Mouse (Mus musculus) neutrophil, adult 5-6 weeks (primary cell): ENCODE data around the gene Lrch1. TPM values are rescaled to one million over a fixed set of nuclear protein-coding genes. Genes with fewer than 3 reads are reported as not detected.

Source experiments
- ATAC-seq: fragments of 151-379, 151-347 bp; 2 replicates; pipeline ENCODE4 v1.8.0; 2017; ENCODE audit warnings: mild to moderate bottlenecking, moderate TSS enrichment; ENCODE audit not compliant: insufficient number of reproducible peaks, poor library complexity, low FRiP score, severe bottlenecking; ENCODE audit errors: extremely low read depth
- total RNA-seq: library from RNA; stranded (forward); fragments of 200-1000 nt; gene quantifications from 2 replicates; pipeline ENCODE4 v1.2.3, GENCODE M21; 2017

Lrch1 gene
- total RNA-seq, 1 experiment from 2014 or later, result 50.0 TPM

DNA sequence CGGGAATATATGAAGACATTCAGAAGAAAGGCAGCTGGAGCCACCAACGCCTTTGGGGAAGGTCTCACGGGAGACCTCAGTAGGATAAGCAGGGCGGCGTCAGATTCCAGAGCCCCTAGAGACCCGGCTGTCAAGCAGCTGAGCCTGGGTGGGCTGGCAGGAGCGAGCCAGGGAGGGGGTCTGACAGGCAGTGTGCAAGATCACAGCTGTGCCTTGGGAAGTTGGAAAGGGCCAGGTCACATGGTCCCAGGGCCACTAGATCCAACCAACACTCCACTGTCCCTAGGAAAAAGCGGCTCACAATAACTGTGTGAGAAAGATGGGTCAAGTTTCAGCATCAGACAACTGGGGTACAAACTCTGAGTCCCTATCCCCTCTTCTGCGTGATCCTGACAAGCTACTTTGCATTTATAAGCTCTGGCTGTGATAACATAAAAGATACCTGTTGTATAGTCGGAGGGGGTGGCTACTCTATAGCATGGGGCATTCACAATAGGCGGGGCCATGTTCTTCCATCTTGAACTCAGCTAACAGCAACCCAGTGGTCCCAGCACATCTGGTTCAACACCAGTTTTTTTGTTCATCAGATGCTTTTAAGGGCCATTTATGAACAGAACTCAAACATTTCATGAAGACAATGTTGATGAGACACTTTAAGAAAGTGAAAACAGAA is 20.6 kb downstream of the Lrch1 start:
- ATAC-seq, result no peak

DNA sequence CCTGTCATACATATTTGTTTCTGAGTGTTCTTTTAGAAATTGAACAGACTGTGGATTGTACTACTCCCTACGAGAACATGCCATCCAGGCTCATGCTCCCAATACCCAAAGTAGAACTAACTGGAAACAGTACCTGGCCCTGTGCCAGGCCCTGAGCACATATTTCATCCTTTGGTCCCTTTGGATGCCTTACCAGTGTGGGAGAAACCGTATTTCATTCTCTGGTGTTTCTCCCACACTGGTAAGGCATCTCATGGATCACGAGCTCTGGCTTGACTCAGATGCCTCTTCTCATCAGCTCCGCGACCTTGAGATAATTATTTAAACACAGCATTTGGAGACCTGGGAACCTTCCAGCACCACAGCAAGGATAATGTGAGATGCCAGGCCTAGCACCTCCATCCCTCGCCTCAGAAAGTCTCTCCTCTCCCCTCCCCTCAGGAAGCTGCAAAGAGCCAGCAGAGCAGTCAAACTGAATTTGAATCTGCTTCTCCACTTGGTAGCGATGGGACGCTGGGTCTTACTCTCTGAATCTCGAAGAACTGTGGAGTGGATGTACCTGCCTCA is 21.6 kb downstream of the Lrch1 start:
- no peak for ATAC-seq

DNA sequence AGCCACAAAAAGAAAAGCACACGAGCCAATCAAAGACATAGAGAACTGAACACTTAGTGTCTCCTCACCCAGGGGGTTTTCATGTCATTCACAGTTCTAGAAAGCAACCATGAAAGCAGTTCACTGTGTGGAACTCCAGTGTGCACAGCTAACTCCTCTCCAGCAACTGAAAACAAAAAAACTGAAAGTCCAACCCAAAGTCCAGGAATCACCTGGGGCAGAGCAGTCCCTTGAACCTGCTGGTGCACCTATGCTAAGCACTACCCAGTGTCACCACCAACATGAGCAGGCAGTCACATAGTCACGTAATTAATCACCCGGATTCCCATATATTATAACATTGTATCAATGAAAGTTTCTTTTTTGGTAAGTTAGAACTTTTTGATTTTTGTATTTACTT is 23.2 kb downstream of the Lrch1 start:
- ATAC-seq, result no peak

DNA sequence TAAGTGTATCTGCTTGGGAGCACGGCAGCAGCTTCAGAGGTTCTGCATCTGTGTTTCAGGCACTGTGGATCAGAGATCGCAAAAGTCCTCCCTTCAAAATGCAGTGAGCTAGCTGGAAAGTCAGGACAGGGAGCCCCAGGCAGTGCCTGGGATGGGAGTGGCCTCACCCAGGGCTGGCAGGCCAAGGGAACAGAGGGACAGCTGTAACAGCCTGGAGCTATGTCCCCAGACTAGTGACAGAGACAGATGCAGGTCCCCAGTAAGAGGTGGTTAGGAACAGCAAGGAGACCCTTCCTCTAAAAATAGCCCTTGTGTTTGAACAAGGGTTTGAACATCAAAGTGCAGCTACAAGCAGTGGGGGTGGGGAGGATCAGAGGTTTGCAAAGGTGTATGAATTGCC is 23.6 kb downstream of the Lrch1 start:
- ATAC-seq, result no peak

DNA sequence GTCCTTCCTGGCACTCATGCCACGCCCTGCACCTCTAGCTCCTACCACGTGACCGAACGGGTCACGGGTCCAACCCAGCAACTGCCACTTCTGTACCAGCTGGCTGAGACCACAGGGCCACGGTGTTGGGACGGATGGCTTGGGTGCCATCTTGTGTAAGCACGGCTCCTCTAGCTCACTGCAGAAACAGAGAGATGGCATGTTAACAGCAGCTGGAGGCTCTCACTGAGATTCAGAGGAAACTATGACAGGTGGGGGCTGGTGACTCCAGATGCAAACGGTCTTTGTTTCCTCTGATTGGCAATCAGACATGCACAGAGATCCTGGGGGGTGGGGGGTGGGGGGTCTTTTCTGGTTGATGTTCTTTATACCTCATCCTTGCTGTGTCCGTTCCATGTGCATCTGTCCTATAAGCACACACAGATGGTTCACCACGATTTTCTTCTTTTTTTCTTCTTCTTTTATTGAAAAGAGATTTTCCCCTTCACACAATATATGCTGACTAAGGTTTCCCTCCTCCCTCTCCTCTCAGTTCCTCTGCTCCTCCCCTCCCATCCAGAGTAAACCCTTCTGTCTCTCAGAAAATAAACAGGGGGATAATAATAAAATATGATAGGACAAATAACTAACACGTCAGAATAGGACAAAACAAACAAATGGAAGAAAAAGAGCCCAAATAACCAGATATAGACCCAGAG is 25.5 kb downstream of the Lrch1 start:
- ATAC-seq, result peak; percentile 65; the same call in 1 of the 2 replicates

DNA sequence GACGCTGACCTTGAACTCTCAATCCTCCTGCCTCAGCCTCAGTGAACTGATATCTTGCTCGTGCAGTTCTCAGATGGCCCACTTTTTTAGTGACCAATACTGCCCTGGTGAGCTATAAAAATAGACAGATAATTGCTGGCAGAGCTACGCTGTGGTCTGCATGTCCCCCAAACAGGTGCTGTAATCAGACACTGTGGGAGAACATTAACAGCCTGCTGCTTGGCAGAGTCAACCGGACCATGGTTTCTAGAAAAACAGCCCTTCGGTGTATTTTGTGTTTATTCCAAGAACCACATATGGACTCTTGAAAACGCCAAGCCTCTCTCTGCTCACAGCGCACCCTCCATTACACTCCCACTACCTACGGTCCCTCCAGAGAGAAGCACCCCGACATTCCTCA is 26.2 kb downstream of the Lrch1 start:
- no peak for ATAC-seq

DNA sequence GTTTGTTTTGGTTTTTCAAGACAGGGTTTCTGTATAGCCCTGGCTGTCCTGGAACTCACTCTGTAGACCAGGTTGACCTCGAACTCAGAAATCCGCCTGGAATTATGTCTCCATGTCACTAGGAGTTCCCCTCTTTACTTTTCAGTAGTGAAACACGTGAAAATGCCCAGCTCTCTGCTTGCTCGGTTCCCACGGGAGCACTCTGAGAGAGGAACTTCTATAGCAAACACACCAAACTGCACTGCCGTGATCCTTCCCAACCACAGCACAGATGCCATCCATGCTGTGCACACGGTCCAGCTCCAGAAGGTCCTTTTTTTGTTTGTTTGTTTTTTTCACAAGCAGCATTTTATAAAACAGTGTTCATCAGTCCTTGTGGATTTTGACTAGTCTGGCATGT is 28.5 kb downstream of the Lrch1 start:
- no peak for ATAC-seq

DNA sequence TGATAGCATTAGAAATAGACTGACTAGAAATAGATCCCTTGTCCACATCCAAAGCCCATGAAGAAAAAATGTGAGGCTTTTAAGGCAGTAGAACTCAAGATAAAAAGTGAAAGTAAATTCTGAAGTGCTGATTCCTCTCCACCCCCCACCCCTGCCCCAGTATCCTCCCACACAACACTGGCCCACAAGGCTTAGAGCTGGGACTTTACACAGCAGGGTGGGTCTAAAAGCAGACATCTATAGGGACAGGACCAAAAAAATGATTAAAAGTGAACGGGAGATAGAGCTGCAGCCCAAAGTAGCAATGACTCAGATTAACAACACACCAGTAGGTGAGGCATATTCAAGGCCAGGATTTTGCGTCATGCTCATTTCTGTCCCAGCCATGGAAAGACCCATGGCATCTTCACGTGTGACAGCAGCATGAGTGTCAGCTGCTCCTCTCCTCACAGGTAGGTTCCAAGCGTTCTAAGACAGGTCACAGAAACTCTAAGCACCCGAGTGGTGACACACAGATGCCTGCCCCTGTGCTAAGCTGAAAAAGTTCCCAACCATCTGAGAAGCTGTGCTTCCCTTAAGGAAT is 29.1 kb downstream of the Lrch1 start:
- peak; percentile 27; the same call in 1 of the 2 replicates for ATAC-seq

DNA sequence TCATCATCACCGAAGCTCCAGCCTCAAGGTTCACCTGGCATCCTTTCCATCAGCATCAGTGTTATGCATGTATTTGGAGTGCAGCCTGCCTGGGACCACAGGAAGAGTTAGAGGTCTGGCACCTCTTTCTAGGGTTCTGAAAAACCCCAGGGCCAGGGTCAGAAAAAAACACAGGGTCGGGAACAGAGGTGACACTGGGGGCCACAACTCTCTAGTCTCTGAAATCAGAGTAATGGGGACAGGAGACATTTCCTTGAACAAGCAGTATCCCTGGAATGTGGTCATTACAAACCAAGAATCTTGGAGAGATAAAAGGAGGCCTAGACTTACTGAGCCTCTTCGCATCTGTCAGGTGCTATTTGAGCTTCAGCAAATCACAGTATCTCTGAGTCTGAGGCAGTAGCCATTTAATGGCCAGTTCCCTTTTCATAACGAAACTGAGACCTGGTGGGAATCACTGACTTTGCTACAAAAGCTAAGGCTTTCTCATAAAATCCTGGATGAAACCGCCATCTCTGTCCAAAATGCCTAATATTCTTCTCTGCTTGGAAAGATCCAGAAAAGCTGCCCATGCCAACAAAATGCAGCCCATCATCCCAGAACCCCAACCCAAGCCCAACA is 30.1 kb downstream of the Lrch1 start:
- ATAC-seq, result no peak

DNA sequence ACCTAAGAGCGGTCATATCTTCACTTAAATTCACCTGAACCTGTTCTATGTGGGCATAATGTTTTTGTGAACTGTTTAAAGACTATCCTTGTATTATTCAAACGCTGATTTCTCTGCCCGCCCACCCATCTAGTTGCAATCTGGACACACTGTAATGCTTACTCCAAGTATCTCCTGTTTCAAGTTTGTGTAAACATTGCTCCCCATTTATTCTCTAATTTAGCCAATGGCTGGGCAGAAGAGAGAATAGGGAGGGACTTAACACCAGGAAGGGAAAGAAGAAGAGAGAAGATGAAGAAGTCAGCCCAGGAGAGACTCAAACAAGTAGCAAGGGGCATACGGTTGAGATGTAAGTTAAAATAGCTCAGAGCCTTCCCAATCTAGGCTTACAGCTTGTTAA is 31.0 kb downstream of the Lrch1 start:
- ATAC-seq, result no peak

DNA sequence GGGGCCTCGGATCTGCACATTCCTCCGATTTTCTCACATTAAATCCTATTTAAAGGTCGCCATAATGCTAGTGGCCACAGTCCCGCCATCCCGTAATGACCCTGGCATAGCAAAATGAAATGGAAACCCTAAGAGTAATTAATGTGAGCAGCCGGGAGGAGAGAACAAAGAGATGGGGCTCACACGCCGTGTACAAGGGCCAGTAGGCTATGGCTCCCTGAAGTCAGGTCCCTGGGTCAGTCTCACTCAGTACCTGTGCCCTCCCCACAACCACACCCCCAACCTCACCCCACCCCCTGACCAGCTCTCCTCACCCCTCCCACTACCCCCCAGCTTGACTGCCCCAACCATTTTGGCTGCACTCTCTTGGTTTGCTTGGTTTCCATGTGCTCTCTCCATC is 31.6 kb downstream of the Lrch1 start:
- ATAC-seq, result no peak

DNA sequence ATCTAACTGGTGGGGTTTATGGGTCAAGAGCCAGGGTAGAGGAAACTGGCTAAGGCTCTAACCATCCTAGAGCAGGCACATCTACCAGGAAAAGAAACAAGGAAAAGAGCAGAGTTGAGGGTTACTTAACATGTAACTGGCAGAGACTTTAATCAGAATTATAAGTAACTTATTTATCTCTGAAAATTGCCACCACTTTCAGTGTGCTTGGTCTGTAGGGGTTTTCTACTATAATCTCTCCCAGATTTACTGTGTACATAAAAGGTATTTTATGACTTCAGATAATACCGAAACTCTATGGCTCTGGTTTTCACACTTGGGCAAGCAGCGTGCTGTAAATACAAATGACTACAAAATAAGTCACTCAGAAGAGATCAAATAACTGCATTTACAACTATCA is 32.0 kb downstream of the Lrch1 start:
- ATAC-seq, result no peak

DNA sequence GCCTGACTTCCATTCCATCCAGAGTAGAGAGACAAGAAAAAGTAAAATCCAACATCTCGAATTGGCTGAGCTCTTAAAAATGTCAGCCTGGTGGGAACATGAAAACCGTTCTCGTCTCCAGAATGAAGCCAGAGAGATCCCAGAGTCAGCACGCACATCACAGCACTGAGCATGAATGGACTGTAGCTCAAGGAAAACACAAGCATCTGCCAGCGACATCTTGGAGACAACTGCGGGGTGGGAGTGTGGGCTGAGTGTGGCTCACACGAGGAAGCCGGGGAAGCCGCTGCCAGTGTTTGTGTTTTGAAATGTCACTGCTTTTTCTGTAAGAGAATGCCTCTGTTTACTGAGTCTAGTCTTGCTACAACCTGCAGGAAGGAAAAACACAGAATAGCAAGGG is 32.7 kb downstream of the Lrch1 start:
- no peak for ATAC-seq

DNA sequence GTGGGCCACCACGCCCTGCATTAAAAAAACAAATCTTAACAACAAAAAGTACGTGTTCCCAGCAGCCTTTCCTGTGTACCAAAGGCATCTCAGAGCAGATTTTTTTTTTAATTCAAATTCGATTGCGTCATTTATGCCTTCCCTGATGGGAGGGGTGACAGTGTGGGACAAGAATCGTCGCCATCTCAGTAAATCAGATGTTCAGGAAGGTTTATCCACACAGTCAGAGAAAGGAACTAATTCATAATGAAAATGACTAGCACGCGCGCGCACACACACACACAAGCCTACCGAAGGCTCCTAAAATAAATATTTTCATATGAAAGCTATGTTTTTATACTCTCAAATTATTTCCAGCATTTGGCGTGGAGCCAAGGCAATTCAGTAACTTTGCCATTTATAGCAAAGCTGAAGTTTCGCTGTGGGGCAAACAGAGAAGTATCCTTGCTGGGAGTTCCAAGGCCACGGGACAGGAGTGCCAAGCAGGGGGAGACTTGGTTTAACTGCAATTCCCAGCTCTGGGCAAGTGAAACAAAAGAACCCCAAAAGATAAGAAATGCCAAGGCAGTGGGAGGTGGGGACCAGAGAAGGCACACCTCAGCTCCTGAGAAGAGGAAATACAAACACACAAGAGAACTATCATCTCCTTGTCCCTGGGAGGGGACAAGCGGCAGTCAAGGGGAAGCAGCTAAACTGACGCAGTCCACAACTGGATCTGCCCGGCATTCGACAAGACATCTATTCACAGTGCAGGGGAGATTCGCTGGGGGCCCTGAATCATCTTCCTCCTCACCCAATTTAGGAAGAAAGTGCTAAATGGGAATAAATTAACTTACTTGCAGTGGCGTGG is 34.1 kb downstream of the Lrch1 start:
- no peak for ATAC-seq

DNA sequence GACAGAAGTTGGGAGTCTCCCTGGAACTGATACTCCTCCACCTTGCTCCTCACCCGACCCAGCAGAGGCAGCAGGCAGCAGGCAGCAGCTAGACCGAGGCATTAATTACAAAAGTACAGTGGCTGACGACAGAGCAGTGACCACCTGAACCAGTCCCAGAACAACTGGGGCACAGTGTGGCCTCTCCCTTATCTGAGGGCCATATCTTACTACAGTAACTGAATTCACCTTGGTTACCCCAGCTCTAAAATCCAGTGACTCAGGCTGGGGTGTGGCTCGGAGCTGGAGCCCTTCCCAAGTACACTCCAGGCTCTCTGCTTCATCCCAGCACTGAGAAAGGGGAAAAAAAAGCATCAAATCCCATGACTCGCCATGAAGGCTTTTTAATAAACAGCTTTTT is 37.3 kb downstream of the Lrch1 start:
- ATAC-seq, result no peak

DNA sequence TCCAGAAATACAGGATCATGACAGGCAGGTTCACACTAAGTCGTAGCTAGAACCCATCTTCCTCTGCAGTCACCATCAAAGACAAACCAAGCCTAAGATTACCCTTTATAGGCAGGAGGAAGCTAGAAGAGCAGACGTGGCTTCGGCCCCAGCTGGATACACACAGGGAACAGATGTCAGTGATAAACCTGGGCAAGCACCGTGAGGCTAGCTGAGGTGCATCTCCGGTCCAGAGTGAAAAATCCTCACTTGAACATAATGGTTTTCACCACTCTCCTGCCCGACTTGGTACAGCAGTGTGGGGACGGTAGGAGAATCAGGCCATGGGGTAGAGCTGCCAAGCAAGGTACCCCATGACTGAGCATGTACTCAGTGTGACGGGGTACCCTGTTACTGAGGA is 38.7 kb downstream of the Lrch1 start:
- ATAC-seq, result peak; percentile 34; the same call in 1 of the 2 replicates

DNA sequence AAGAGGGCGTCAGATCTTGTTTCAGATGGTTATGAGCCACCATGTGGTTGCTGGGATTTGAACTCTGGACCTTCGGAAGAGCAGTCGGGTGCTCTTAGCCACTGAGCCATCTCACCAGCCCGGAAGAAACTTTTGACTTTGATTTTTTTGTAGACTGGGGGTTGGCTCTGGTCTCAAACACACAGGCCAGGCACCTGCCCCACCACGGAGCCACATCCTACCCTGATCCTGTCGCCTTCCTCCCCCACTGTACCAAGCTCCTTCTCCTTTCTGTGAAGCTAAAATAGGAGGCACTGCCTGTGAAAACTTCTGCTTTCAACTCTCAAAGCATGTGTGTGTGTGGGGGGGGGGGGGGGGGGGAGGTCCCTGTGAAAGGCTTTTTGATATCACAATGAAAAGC is 39.4 kb downstream of the Lrch1 start:
- peak; percentile 81 for ATAC-seq

DNA sequence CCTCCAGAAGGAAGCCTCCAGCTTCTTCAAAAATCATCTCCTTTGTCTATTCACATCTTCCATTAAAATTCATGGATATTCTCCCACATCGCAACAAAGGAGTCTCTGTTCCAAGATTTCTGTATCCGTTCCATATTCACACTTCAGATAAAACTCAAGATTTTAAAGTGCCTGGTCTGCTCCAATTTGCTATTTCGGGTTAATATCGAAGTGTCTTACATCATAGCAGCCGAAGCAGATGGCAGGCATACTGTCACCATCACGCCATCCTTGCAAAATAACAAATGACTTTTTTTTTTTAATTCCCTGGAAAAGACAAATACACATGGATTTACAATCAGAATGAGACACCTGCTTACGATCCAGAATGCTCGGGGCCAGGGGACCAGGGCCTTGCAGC is 40.0 kb downstream of the Lrch1 start:
- ATAC-seq, result no peak

DNA sequence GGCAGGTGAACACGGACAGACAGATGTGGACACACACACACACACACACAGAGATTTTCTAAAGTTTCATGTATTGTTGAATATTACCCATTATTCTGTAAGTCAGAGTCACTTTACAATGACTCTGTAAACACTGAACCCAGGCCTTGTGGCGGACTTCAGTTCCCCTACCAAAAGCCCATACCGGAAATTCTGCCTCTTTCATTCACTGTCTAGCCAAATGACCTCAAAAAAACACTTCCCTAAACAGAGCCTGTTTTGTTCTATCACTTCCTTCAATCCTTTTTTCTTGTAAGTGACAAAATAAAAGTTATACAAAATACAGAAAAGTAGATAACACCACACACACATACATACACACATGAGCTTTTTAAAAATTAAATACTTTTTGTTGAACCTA is 41.7 kb downstream of the Lrch1 start:
- ATAC-seq, result no peak; the same call in 1 of the 2 replicates
